ENCODE assay signal across 8 mouse cellular contexts in the genomic region with DNA sequence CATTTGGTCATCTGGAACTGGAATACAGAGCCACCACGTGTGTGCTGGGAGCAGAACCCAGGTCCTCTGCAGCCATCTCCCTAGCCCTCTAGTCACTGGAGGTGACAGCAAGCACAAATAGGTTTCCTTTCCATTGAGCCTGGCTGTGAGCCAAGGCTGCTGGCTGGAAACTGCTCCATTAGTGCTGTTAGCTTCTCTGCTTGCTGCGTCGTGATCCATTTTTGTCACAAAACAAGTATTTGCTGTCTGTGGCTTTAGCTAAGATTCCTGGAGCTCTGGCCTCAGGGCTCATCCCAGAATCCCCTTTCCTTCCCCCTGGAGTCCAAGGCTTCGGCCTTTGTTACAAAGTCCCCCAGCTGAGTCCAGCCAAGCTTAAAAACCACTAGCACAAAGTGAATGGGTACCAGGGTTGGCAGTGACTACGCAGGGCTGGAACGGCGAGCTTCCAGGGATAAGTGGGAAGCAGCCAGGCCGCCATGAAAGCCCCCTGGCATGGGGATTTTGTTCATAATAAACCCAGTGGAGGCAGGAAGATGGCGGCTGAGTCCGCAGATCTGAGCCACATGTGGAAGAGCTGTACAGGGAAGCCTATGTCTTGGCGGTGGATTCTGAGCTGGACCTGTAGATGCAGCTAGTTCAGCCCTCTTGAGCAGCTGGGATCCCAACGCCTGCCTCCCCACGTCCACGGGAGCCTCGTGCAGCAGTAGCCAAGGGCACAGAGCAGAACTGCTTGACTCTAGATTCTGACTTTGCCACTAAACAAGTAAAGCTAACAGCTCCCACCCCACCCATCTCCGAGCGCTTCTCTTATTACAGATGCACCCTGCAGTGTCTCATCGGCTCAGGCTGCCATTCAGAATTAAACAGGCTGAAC. TPM values are rescaled to one million over a fixed set of nuclear protein-coding genes. Genes with fewer than 3 reads are reported as not detected.
DNase-seq lines count a peak whose midpoint lies in the region; ATAC-seq and TF ChIP-seq lines count a peak whose summit lies in the region.

No protein-coding gene starts in this region.

- peaks cover 90% of the 10 kb centered on the region for H3K36me3 ChIP-seq in forebrain, embryonic 10.5 days (replicated peaks)
- peaks cover 7% of the 10 kb centered on the region for H3K36me3 ChIP-seq in kidney, adult 2 months (ENCODE audit: control insufficient read depth, insufficient read depth, low read length)

- TF ChIP-seq POLR2A in kidney, adult 2 months (IDR thresholded peaks at IDR 0.05; ENCODE audit: low read depth, low read length), result no peak
- TF ChIP-seq POLR2A in olfactory bulb, adult 2 months (IDR thresholded peaks at IDR 0.05; ENCODE audit: insufficient read depth, low read depth, low read length), result no peak

- no peaks in the 10 kb centered on the region for H3K27me3 ChIP-seq in forebrain, embryonic 10.5 days (ENCODE audit: poor library complexity, severe bottlenecking)
- H3K27me3 ChIP-seq in kidney, adult 2 months (replicated peaks; ENCODE audit: control insufficient read depth, insufficient read depth, low read length), result no peaks in the 10 kb centered on the region

- peaks cover 32% of the 10 kb centered on the region for H3K4me1 ChIP-seq in forebrain, embryonic 10.5 days
- H3K4me1 ChIP-seq in kidney, adult 2 months (ENCODE audit: control insufficient read depth, insufficient read depth, low read length), result 0 out of 2 replicates have a peak, but pooled peaks cover 5% of the 10 kb centered on the region
- peaks cover 23% of the 10 kb centered on the region for H3K4me1 ChIP-seq in olfactory bulb, adult 2 months (ENCODE audit: control insufficient read depth, insufficient read depth, low read length)

- WGBS in forebrain, embryonic 10.5 days, result 51% methylated on average over 18 of the region's 18 CpGs
- WGBS in kidney, adult 2 months, result 47% methylated on average over 18 of the region's 18 CpGs
- WGBS in olfactory bulb, adult 2 months, result 15% methylated on average over 18 of the region's 18 CpGs

- no peak for ATAC-seq in cerebellum, adult (ENCODE audit: insufficient number of reproducible peaks, low FRiP score, low TSS enrichment)

- peak overlapping the region; percentile 67 for H3K27ac ChIP-seq in forebrain, embryonic 10.5 days
- H3K27ac ChIP-seq in kidney, adult 2 months (ENCODE audit: insufficient read depth, low read depth, low read length), result peak overlapping the region; percentile 19
- peak overlapping the region; percentile 18 for H3K27ac ChIP-seq in olfactory bulb, adult 2 months (ENCODE audit: insufficient read depth, low read depth, low read length)

- H3K9me3 ChIP-seq in forebrain, embryonic 10.5 days, result no peaks in the 10 kb centered on the region

- no peak for TF ChIP-seq CTCF in kidney, adult 2 months (conservative IDR thresholded peaks at IDR 0.05; ENCODE audit: insufficient read depth, insufficient read length, low read depth, low read length)
- no peak for TF ChIP-seq CTCF in olfactory bulb, adult 2 months (IDR thresholded peaks at IDR 0.05; ENCODE audit: insufficient read depth, low read depth, low read length)

- H3K4me3 ChIP-seq in forebrain, embryonic 10.5 days, result no peak overlapping the region
- H3K4me3 ChIP-seq in kidney, adult 2 months (ENCODE audit: insufficient read depth, low read depth, low read length), result no peak overlapping the region
- H3K4me3 ChIP-seq in olfactory bulb, adult 2 months (ENCODE audit: insufficient read depth, low read depth, low read length), result no peak overlapping the region

- peak; percentile 50 for DNase-seq in cerebellum, adult 8-10 months
- DNase-seq in 416B (ENCODE audit: low read depth), result peak; percentile 59
- peak; percentile 36 for DNase-seq in forebrain, embryonic 10.5 days (ENCODE audit: extremely low spot score, low spot score)
- DNase-seq in kidney, adult 2 months, result peak; percentile 87
- DNase-seq in B cell, adult 2 months, result no peak
- DNase-seq in frontal cortex, postnatal 14 days (ENCODE audit: low spot score in 2 of 2), result no peak

RNA-seq across cellular contexts. Expression of gene Eno1, which starts 14.3 kb away (rescaled TPM):
- polyA plus RNA-seq in forebrain, embryonic 10.5 days (2016; fragmentation: Nextera tagmentation; extraction: Ambion mirVana), result 3,430 and 3,707 TPM in 2 replicates
- polyA plus RNA-seq in kidney, adult 2 months (2012; rRNA removed), result 630 and 636 TPM in 2 replicates
- polyA plus RNA-seq in olfactory bulb, adult 2 months (2012; ENCODE audit: insufficient read depth, insufficient read length, low replicate concordance, missing spikeins), result 1,081 TPM in 1 of 2 replicates, not detected in the other

RNA-seq across cellular contexts. Expression of gene Rere, which starts 30.7 kb away (rescaled TPM):
- 26.8 and 31.1 TPM in 2 replicates for polyA plus RNA-seq in forebrain, embryonic 10.5 days (2016; fragmentation: Nextera tagmentation; extraction: Ambion mirVana)
- 45.6 and 58.8 TPM in 2 replicates for polyA plus RNA-seq in kidney, adult 2 months (2012; rRNA removed)
- 249 and 288 TPM in 2 replicates for polyA plus RNA-seq in olfactory bulb, adult 2 months (2012; ENCODE audit: insufficient read depth, insufficient read length, low replicate concordance, missing spikeins)

RNA-seq across cellular contexts. Expression of gene Car6, which starts 49.7 kb away (rescaled TPM):
- polyA plus RNA-seq in forebrain, embryonic 10.5 days (2016; fragmentation: Nextera tagmentation; extraction: Ambion mirVana), result 0.22 TPM in 1 of 2 replicates, not detected in the other
- not detected in 2 replicates for polyA plus RNA-seq in kidney, adult 2 months (2012; rRNA removed)
- not detected in 2 replicates for polyA plus RNA-seq in olfactory bulb, adult 2 months (2012; ENCODE audit: insufficient read depth, insufficient read length, low replicate concordance, missing spikeins)

Comparison
In these comparisons a context has a peak if more than half of its experiments do, and no peak if none do; other contexts are left out.
1. DNase-seq: peak in cerebellum, adult 8-10 months (single experiment), 416B (single experiment), forebrain, embryonic 10.5 days (single experiment) and kidney, adult 2 months (single experiment); none in B cell, adult 2 months (0 of 2) and frontal cortex, postnatal 14 days (0 of 2).
2. Peak in every context shown above with its lines, with median percentiles within 50 percentile points of each other: H3K27ac ChIP-seq.